Mouse (Mus musculus): Measurements from ENCODE around the gene Uaca. TPM values are rescaled to one million over a fixed set of nuclear protein-coding genes. Genes with fewer than 3 reads are reported as not detected.

Uaca gene
- polyA plus RNA-seq, 2 experiments from 2014 or later = not detected

- no peak for ATAC-seq
These were observed 44.1 kb downstream of the Uaca start for GRCm38 (mm10) chr9:60838331-60838872.

GRCm38 (mm10) chr9:60841393-60841792 lies 47.1 kb downstream of the Uaca start:
- no peak for ATAC-seq

- ATAC-seq = no peak
These were observed 49.2 kb downstream of the Uaca start for GRCm38 (mm10) chr9:60843415-60844076.

- no peak for ATAC-seq
These were observed 54.4 kb downstream of the Uaca start for GRCm38 (mm10) chr9:60848730-60849129.

GRCm38 (mm10) chr9:60849986-60850385 lies 55.6 kb downstream of the Uaca start:
- no peak for ATAC-seq

GRCm38 (mm10) chr9:60854196-60854595 lies 59.9 kb downstream of the Uaca start:
- no peak for ATAC-seq

- ATAC-seq = peak; percentile 54
These were observed 63.5 kb downstream of the Uaca start for GRCm38 (mm10) chr9:60857833-60858232.

GRCm38 (mm10) chr9:60858306-60858960 lies 64.1 kb downstream of the Uaca start:
- ATAC-seq = peak; percentile 45

GRCm38 (mm10) chr9:60859031-60859430 lies 64.7 kb downstream of the Uaca start:
- no peak for ATAC-seq

GRCm38 (mm10) chr9:60861030-60861429 lies 66.7 kb downstream of the Uaca start:
- no peak for ATAC-seq

GRCm38 (mm10) chr9:60864664-60865063 lies 70.3 kb downstream of the Uaca start:
- ATAC-seq = no peak

- ATAC-seq = no peak
These were observed 71.5 kb downstream of the Uaca start for GRCm38 (mm10) chr9:60865866-60866265.

GRCm38 (mm10) chr9:60870451-60870850 lies 76.1 kb downstream of the Uaca start:
- ATAC-seq = no peak

GRCm38 (mm10) chr9:60870919-60871503 lies 76.7 kb downstream of the Uaca start:
- no peak for ATAC-seq

- no peak for ATAC-seq
These were observed 79.1 kb downstream of the Uaca start for GRCm38 (mm10) chr9:60873257-60874054.

- ATAC-seq = no peak
These were observed 79.7 kb downstream of the Uaca start for GRCm38 (mm10) chr9:60874055-60874392.

GRCm38 (mm10) chr9:60876085-60876484 lies 81.7 kb downstream of the Uaca start:
- ATAC-seq = no peak

GRCm38 (mm10) chr9:60876531-60876930 lies 82.2 kb downstream of the Uaca start:
- no peak for ATAC-seq

- no peak for ATAC-seq
These were observed 83.8 kb downstream of the Uaca start for GRCm38 (mm10) chr9:60878051-60878557.

- ATAC-seq = no peak
These were observed 84.3 kb downstream of the Uaca start for GRCm38 (mm10) chr9:60878630-60879029.

- no peak for ATAC-seq
These were observed 90.8 kb downstream of the Uaca start for GRCm38 (mm10) chr9:60885148-60885547.

GRCm38 (mm10) chr9:60886431-60887371 lies 92.4 kb downstream of the Uaca start:
- no peak for ATAC-seq

Data from CD4-positive, CD25-positive, alpha-beta regulatory T cell, adult 4 months (primary cell).